Mouse (Mus musculus): Measurements from ENCODE around the gene Retreg2. TPM values are rescaled to one million over a fixed set of nuclear protein-coding genes. Genes with fewer than 3 reads are reported as not detected.
A peak's percentile ranks its signal among the peaks of the same experiment; 100 is the strongest.

The Retreg2 gene
- polyA plus RNA-seq, 1 experiment: 37.5 TPM

DNA sequence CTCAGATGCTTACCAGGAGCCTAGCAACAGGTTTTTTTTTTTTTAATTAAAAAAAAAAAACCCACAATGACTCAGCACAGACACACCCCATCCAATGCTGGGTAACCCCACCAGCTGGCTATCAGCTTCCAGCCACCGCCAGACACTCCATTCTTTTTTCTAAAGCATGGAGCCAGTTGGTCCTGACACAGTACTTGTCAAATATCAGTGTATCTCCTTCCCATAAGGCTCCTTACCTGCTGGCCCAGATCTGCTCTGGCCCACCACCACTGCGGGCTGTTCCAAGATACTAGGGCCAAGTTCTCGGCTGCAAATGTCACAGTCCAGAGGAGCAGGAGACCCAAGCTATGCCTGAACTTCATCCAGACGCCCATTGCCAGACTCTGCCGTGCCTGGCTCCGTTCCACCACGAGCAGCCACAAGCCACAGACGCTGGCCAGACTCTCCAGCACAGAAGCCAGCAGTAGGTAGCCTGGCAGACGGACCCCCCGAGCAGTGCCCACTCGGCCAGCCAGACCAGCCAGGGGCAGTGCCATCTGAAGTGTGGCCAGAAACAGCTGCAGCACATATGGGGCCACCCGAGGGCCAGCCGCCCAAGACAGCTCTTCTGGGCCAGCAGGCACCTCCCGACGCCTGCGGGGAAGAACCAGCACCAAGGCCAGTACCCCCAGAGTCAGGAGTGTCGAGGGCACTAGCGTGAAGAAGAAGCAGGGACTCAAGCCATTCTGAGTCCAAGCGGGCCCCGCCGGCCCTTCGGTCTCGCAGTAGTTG, 36.9 kb downstream of the Retreg2 start:
- H3K79me2 ChIP-seq (ENCODE audit: control insufficient read depth, insufficient read depth): peaks cover 15% of the 10 kb centered on the region
- peak overlapping the region; percentile 41 for H3K4me3 ChIP-seq (ENCODE audit: insufficient read depth, poor library complexity, severe bottlenecking)
- H3K36me3 ChIP-seq (ENCODE audit: control insufficient read depth, insufficient read depth): peaks cover 16% of the 10 kb centered on the region
- H3ac ChIP-seq (ENCODE audit: control insufficient read depth, insufficient read length, low read depth): peak overlapping the region; percentile 56
- TF ChIP-seq CEBPB (IDR thresholded peaks at IDR 0.05; ENCODE audit: low read depth) (no peak), MAX (IDR thresholded peaks at IDR 0.05) (no peak), MYOD1 (IDR thresholded peaks at IDR 0.05; ENCODE audit: control insufficient read depth, insufficient read length, low read depth) (peak; percentile 45), CTCF (IDR thresholded peaks at IDR 0.05; ENCODE audit: control insufficient read depth, insufficient read depth, insufficient read length) (no peak), FOSL1 (IDR thresholded peaks at IDR 0.05; ENCODE audit: insufficient read depth, low read length, poor library complexity, severe bottlenecking) (peak; percentile 31), MYOG (IDR thresholded peaks at IDR 0.05; ENCODE audit: control insufficient read depth, extremely low read depth, insufficient read length) (no peak), USF1 (IDR thresholded peaks at IDR 0.05; ENCODE audit: low read depth) (no peak)
- no peaks in the 10 kb centered on the region for H3K79me3 ChIP-seq (ENCODE audit: low read depth)
- H3K27me3 ChIP-seq (ENCODE audit: control insufficient read depth, insufficient read depth, insufficient read length): no peaks in the 10 kb centered on the region

DNA sequence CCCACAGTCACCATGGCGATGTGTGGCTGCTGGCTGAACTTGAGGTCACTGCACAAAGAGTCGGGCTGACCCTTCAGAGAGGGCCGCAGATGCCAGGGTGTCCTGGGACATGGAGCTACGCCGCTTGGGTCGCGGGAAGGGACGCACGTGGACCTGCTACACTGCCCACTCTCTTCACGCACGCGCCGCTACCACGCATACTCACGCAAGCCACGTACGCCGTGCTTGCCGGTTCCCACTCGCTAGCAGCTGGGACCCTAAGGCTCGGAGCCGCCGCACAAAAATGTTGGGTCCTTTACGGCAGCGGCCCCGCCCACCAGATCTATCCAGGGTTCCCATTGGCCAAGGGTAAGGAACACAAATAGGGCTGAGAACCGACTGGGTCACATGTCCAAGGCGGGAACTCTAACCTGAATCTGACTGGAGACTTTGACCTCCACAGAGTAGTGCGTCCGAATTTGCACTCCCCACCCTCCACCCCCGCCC, 37.6 kb downstream of the Retreg2 start, which contains the start of gene Abcb6:
Abcb6 (minus strand) TSS at position 288 of the 486 bp plus-strand sequence.
- Histone ChIP-seq H3K79me2 (ENCODE audit: control insufficient read depth, insufficient read depth) (peaks cover 15% of the 10 kb centered on the region), H3K27me3 (ENCODE audit: control insufficient read depth, insufficient read depth, insufficient read length) (no peaks in the 10 kb centered on the region), H3ac (ENCODE audit: control insufficient read depth, insufficient read length, low read depth) (peak within 1 kb of the TSS; percentile 56), H3K36me3 (ENCODE audit: control insufficient read depth, insufficient read depth) (peaks cover 13% of the 10 kb centered on the region), H3K4me3 (ENCODE audit: insufficient read depth, poor library complexity, severe bottlenecking) (peak within 1 kb of the TSS; percentile 41), H3K79me3 (ENCODE audit: low read depth) (no peaks in the 10 kb centered on the region)
- no peak for TF ChIP-seq MYOD1 (IDR thresholded peaks at IDR 0.05; ENCODE audit: control insufficient read depth, insufficient read length, low read depth)
- peak; percentile 94 for TF ChIP-seq USF1 (IDR thresholded peaks at IDR 0.05; ENCODE audit: low read depth)
- no peak for TF ChIP-seq CEBPB (IDR thresholded peaks at IDR 0.05; ENCODE audit: low read depth)
- no peak for TF ChIP-seq FOSL1 (IDR thresholded peaks at IDR 0.05; ENCODE audit: insufficient read depth, low read length, poor library complexity, severe bottlenecking)
- peak; percentile 87 for TF ChIP-seq MAX (IDR thresholded peaks at IDR 0.05)
- TF ChIP-seq MYOG (IDR thresholded peaks at IDR 0.05; ENCODE audit: control insufficient read depth, extremely low read depth, insufficient read length): no peak
- no peak for TF ChIP-seq CTCF (IDR thresholded peaks at IDR 0.05; ENCODE audit: control insufficient read depth, insufficient read depth, insufficient read length)

DNA sequence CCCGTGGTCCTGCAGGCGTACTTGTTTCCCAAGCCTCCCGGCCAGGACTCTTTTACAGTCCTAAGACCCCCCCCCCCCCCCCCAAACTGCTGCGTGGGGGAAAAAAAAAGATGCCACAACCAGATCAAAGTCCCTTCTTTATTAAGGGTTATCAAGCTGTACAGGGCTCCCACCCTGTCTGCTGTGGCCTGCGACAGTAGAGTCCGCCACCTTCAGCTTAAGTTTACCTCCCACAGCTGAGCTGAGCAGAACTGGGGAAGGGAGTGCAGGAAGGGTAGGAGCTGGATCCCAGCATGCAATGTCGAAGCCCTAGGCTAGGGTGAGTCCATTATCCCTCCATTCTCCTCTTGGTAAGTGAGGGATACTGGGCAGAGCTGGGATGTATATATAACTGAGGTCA, 38.2 kb downstream of the Retreg2 start:
- peaks cover 15% of the 10 kb centered on the region for H3K79me2 ChIP-seq (ENCODE audit: control insufficient read depth, insufficient read depth)
- H3K4me3 ChIP-seq (ENCODE audit: insufficient read depth, poor library complexity, severe bottlenecking): peak overlapping the region; percentile 41
- H3K36me3 ChIP-seq (ENCODE audit: control insufficient read depth, insufficient read depth): peaks cover 11% of the 10 kb centered on the region
- H3ac ChIP-seq (ENCODE audit: control insufficient read depth, insufficient read length, low read depth): no peak overlapping the region
- no peaks in the 10 kb centered on the region for H3K27me3 ChIP-seq (ENCODE audit: control insufficient read depth, insufficient read depth, insufficient read length)
- TF ChIP-seq MAX (IDR thresholded peaks at IDR 0.05) (no peak), CTCF (IDR thresholded peaks at IDR 0.05; ENCODE audit: control insufficient read depth, insufficient read depth, insufficient read length) (no peak), FOSL1 (IDR thresholded peaks at IDR 0.05; ENCODE audit: insufficient read depth, low read length, poor library complexity, severe bottlenecking) (no peak), CEBPB (IDR thresholded peaks at IDR 0.05; ENCODE audit: low read depth) (no peak), MYOD1 (IDR thresholded peaks at IDR 0.05; ENCODE audit: control insufficient read depth, insufficient read length, low read depth) (no peak), USF1 (IDR thresholded peaks at IDR 0.05; ENCODE audit: low read depth) (no peak), MYOG (IDR thresholded peaks at IDR 0.05; ENCODE audit: control insufficient read depth, extremely low read depth, insufficient read length) (no peak)
- no peaks in the 10 kb centered on the region for H3K79me3 ChIP-seq (ENCODE audit: low read depth)

DNA sequence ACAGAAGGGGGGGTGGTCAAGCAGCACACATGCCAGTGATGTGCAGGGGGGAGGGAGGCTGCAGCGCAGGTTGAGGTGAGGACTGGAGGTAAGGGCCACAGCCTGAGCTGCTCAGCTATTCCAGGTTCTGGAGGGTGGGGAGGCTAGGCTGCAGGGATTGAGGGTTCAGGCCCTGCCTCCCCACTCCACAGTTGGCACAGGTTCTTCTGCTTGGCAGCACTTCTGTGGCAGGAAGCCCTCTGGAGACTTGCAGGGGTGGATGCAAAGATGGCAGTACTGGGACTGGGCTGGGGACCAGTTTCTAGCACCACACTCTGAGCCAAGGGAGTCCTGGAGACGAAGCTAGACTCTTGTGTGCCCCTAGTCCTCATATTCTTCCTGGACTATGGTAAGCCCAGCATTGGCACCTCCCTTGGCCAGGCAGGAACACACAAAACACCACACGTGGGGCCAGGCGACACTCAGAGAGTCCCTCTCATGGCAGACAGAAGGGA, 38.8 kb downstream of the Retreg2 start:
- TF ChIP-seq USF1 (IDR thresholded peaks at IDR 0.05; ENCODE audit: low read depth) (no peak), MYOG (IDR thresholded peaks at IDR 0.05; ENCODE audit: control insufficient read depth, extremely low read depth, insufficient read length) (no peak), CEBPB (IDR thresholded peaks at IDR 0.05; ENCODE audit: low read depth) (no peak)
- Histone ChIP-seq H3K79me2 (ENCODE audit: control insufficient read depth, insufficient read depth) (peaks cover 15% of the 10 kb centered on the region), H3K36me3 (ENCODE audit: control insufficient read depth, insufficient read depth) (peaks cover 10% of the 10 kb centered on the region), H3K79me3 (ENCODE audit: low read depth) (no peaks in the 10 kb centered on the region), H3K27me3 (ENCODE audit: control insufficient read depth, insufficient read depth, insufficient read length) (no peaks in the 10 kb centered on the region), H3ac (ENCODE audit: control insufficient read depth, insufficient read length, low read depth) (no peak overlapping the region), H3K4me3 (ENCODE audit: insufficient read depth, poor library complexity, severe bottlenecking) (no peak overlapping the region)

DNA sequence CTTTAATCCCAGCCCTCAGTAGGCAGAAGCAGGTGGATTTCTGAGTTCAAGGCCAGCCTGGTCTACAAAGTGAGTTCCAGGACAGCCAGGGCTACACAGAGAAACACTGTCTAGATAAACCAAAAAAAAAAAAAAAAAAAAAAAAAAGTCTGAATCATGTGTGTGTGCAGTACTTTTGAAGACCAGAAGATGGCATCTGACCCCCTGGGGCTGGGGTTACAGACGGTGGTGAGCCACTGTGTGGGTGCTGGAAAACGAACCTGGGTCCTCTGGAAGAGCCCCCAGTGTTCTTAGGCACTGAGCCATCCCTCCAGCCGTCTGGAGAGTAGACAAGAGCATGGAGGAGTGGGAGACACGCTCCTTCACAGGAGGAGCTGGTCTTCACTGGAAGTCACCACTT, 39.6 kb downstream of the Retreg2 start:
- no peak overlapping the region for H3ac ChIP-seq (ENCODE audit: control insufficient read depth, insufficient read length, low read depth)
- H3K79me2 ChIP-seq (ENCODE audit: control insufficient read depth, insufficient read depth): peaks cover 15% of the 10 kb centered on the region
- H3K27me3 ChIP-seq (ENCODE audit: control insufficient read depth, insufficient read depth, insufficient read length): no peaks in the 10 kb centered on the region
- H3K4me3 ChIP-seq (ENCODE audit: insufficient read depth, poor library complexity, severe bottlenecking): no peak overlapping the region
- no peaks in the 10 kb centered on the region for H3K79me3 ChIP-seq (ENCODE audit: low read depth)
- H3K36me3 ChIP-seq (ENCODE audit: control insufficient read depth, insufficient read depth): peaks cover 11% of the 10 kb centered on the region
- no peak for TF ChIP-seq CTCF (IDR thresholded peaks at IDR 0.05; ENCODE audit: control insufficient read depth, insufficient read depth, insufficient read length)
- TF ChIP-seq USF1 (IDR thresholded peaks at IDR 0.05; ENCODE audit: low read depth): no peak
- no peak for TF ChIP-seq MYOG (IDR thresholded peaks at IDR 0.05; ENCODE audit: control insufficient read depth, extremely low read depth, insufficient read length)
- TF ChIP-seq FOSL1 (IDR thresholded peaks at IDR 0.05; ENCODE audit: insufficient read depth, low read length, poor library complexity, severe bottlenecking): no peak
- TF ChIP-seq CEBPB (IDR thresholded peaks at IDR 0.05; ENCODE audit: low read depth): no peak
- no peak for TF ChIP-seq MYOD1 (IDR thresholded peaks at IDR 0.05; ENCODE audit: control insufficient read depth, insufficient read length, low read depth)
- TF ChIP-seq MAX (IDR thresholded peaks at IDR 0.05): no peak

All from C2C12 (cell line).